Mouse (Mus musculus) kidney, postnatal 0 days (tissue): ENCODE measurements around the gene Tirap. TPM values are rescaled to one million over a fixed set of nuclear protein-coding genes. Genes with fewer than 3 reads are reported as not detected.
A peak's percentile ranks its signal among the peaks of the same experiment; 100 is the strongest.

ENCODE experiments used
- ATAC-seq: fragments of 200-750 bp; cut with Nextera tagmentation; replicated peaks from 2 replicates; pipeline ENCODE4 v1.8.0; 2017; ENCODE audit warnings: low read depth, moderate number of reproducible peaks, moderate TSS enrichment, moderate library complexity; ENCODE audit not compliant: low FRiP score
- DNase-seq: peaks from one replicate; pipeline ENCODE4 v3.0.0-alpha.2; 2016; ENCODE audit warnings: low spot score
- H3K27ac ChIP-seq: fragments of 300-500 bp; sonication (generic); 2 replicates; pipeline ENCODE4 v1.5.1; 2014; ENCODE audit warnings: mild to moderate bottlenecking
- H3K27me3 ChIP-seq: fragments of 300-500 bp; sonication (generic); 2 replicates; pipeline ENCODE4 v1.6.1; 2014; ENCODE audit warnings: low read length, mixed read lengths; ENCODE audit not compliant: insufficient read depth
- H3K36me3 ChIP-seq: fragments of 300-500 bp; sonication (generic); 2 replicates; pipeline ENCODE4 v1.6.1; 2014; ENCODE audit warnings: low read length, mixed read lengths; ENCODE audit not compliant: insufficient read depth
- H3K4me1 ChIP-seq: fragments of 300-500 bp; sonication (generic); replicated peaks from 2 replicates; pipeline ENCODE4 v1.6.1; 2014; ENCODE audit warnings: antibody characterized with exemption, low read length, mixed read lengths; ENCODE audit not compliant: insufficient read depth
- H3K4me2 ChIP-seq: fragments of 300-500 bp; sonication (generic); 2 replicates; pipeline ENCODE4 v1.6.1; 2014; ENCODE audit warnings: mild to moderate bottlenecking, low read length, moderate library complexity, mixed read lengths
- H3K4me3 ChIP-seq: fragments of 300-500 bp; sonication (generic); replicated peaks from 2 replicates; pipeline ENCODE4 v1.5.1; 2014; ENCODE audit warnings: low read depth, low read length
- H3K9ac ChIP-seq: fragments of 300-500 bp; sonication (generic); 2 replicates; pipeline ENCODE4 v1.6.1; 2014; ENCODE audit warnings: low read depth, low read length
- H3K9me3 ChIP-seq: fragments of 300-500 bp; sonication (generic); replicated peaks from 2 replicates; pipeline ENCODE4 v1.6.1; 2016; ENCODE audit warnings: low read length, inconsistent platforms, mixed read lengths
- CTCF ChIP-seq: IDR thresholded peaks from 2 replicates; pipeline ENCODE4 v1.5.1; 2016; ENCODE audit warnings: antibody characterized with exemption, low read depth, mild to moderate bottlenecking, moderate library complexity
- WGBS: fragments of 180-500 bp; shearing (Covaris S2); extraction: QIAGEN DNeasy Blood & Tissue Kit; methylation state at CpG from one replicate; pipeline ENCODE4 v1.1.7; 2014; 5-methylcytosine and 5-hydroxymethylcytosine counted together
- polyA plus RNA-seq: library from polyadenylated mRNA; unstranded; fragments of >200 nt; fragmentation: Nextera tagmentation; extraction: Ambion mirVana; gene quantifications from 2 replicates; pipeline ENCODE4 v1.2.1, GENCODE M21; 2015

The Tirap gene
- polyA plus RNA-seq, 1 experiment from 2014 or later: 7.4 TPM

DNA sequence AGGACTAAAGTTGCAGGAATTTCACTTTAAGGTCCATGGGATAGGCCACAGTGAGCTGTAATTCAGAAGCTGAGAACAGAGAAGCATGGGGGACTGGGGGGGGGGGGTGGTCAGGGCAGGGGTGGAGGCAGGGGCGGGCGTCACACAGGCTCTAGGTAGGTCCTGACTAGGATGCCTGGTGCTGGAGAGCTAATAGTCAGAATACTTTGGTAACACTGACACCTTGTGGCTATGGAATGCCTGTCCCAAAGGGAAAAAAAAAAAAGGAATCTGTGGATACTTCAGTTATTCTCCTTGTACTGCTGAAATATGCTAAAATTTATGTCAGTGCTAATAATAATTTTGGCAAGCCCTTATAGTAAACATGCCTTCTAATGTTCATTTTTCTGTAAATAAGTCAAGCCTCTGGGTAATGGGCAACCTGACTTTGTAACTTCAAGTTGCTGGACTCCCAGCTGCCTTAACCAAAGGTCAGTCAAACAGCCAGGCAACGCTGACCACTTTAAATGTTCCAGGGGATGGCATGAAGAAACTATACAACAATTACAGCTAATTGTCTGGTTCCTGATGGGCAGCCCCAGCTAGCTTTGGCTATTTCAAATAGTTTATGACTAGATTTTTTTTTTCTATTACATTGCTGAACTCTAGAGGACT is 33.8 kb downstream of the Tirap start:
- H3K36me3 ChIP-seq: no peaks in the 10 kb centered on the region
- H3K9me3 ChIP-seq: no peaks in the 10 kb centered on the region
- H3K9ac ChIP-seq: no peak overlapping the region
- no peak overlapping the region for H3K4me3 ChIP-seq
- H3K4me1 ChIP-seq: no peaks in the 10 kb centered on the region
- H3K27ac ChIP-seq: no peak overlapping the region
- 16% methylated on average over 3 of the region's 3 CpGs for WGBS
- H3K27me3 ChIP-seq: no peaks in the 10 kb centered on the region
- DNase-seq: peak; percentile 87
- peak; percentile 65 for ATAC-seq
- peak; percentile 72 for TF ChIP-seq CTCF
- no peak overlapping the region for H3K4me2 ChIP-seq

GRCm38 (mm10) chr9:35164142-35164874 is 35.8 kb downstream of the Tirap start:
- H3K9me3 ChIP-seq: no peaks in the 10 kb centered on the region
- 81% methylated on average over 5 of the region's 5 CpGs for WGBS
- ATAC-seq (no peak), DNase-seq (no peak)
- no peak overlapping the region for H3K4me3 ChIP-seq
- H3K27ac ChIP-seq: no peak overlapping the region
- H3K4me1 ChIP-seq: no peaks in the 10 kb centered on the region
- H3K36me3 ChIP-seq: no peaks in the 10 kb centered on the region
- H3K9ac ChIP-seq: no peak overlapping the region
- H3K4me2 ChIP-seq: no peak overlapping the region
- no peaks in the 10 kb centered on the region for H3K27me3 ChIP-seq
- TF ChIP-seq CTCF: no peak

GRCm38 (mm10) chr9:35163011-35163690 is 36.9 kb downstream of the Tirap start:
- Histone ChIP-seq H3K27me3 (no peaks in the 10 kb centered on the region), H3K27ac (no peak overlapping the region), H3K36me3 (no peaks in the 10 kb centered on the region), H3K9ac (no peak overlapping the region), H3K4me1 (no peaks in the 10 kb centered on the region), H3K4me3 (no peak overlapping the region), H3K4me2 (no peak overlapping the region), H3K9me3 (no peaks in the 10 kb centered on the region)
- ATAC-seq (no peak), DNase-seq (no peak)
- TF ChIP-seq CTCF: no peak
- WGBS: 90% methylated on average over 11 of the region's 11 CpGs

DNA sequence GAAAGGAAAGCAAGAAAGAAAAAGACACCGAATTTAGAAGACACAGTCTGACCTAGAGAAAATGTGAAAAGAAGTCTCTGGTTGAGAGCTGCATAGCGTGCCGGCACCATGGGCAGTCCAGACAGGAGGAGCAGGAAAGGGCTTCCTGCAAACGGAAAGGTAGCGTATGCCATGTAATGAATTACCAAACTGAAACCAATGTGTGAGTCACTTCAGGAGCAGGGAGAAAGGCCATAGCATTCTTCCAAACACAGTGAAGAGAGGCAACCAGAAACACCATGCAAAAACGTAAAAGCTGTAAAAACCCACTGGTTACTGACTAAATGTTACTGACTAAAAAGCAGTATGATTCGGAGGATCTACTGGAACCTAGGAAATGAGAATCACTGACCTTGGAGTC is 38.4 kb downstream of the Tirap start:
- Histone ChIP-seq H3K9me3 (no peaks in the 10 kb centered on the region), H3K27ac (no peak overlapping the region), H3K4me3 (no peak overlapping the region), H3K9ac (no peak overlapping the region), H3K36me3 (no peaks in the 10 kb centered on the region), H3K4me1 (no peaks in the 10 kb centered on the region), H3K27me3 (no peaks in the 10 kb centered on the region), H3K4me2 (no peak overlapping the region)
- ATAC-seq (no peak), DNase-seq (no peak)
- WGBS: 63% methylated on average over 7 of the region's 7 CpGs
- no peak for TF ChIP-seq CTCF

DNA sequence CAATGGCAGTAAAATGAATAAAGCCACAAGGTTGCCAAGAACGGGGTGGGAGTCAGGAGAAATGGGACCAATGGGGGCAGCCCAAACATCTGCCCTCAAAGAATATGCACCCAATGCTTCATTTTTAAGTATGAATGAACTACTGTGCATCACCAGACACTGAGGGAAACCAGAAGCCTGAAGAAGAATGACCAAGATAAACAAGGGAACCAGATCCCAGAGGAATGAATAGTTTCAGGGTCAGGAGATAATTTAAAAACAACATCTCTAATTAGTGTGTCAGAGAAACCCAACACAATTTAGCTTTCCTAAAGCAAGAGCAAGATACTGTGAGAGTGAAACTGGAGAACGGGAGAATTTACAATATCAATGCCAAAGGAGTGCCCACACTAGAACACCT is 39.4 kb downstream of the Tirap start:
- Histone ChIP-seq H3K27me3 (no peaks in the 10 kb centered on the region), H3K4me1 (no peaks in the 10 kb centered on the region), H3K9ac (no peak overlapping the region), H3K27ac (no peak overlapping the region), H3K9me3 (no peaks in the 10 kb centered on the region), H3K36me3 (no peaks in the 10 kb centered on the region), H3K4me3 (no peak overlapping the region), H3K4me2 (no peak overlapping the region)
- 51% methylated on average over 2 of the region's 2 CpGs for WGBS
- no peak for TF ChIP-seq CTCF
- ATAC-seq (no peak), DNase-seq (peak; percentile 58)

GRCm38 (mm10) chr9:35158477-35158876 is 41.6 kb downstream of the Tirap start:
- H3K27me3 ChIP-seq: no peaks in the 10 kb centered on the region
- DNase-seq (no peak), ATAC-seq (no peak)
- 59% methylated on average over 3 of the region's 3 CpGs for WGBS
- H3K4me2 ChIP-seq: no peak overlapping the region
- H3K4me1 ChIP-seq: no peaks in the 10 kb centered on the region
- H3K27ac ChIP-seq: no peak overlapping the region
- no peaks in the 10 kb centered on the region for H3K9me3 ChIP-seq
- no peak overlapping the region for H3K9ac ChIP-seq
- TF ChIP-seq CTCF: no peak
- no peaks in the 10 kb centered on the region for H3K36me3 ChIP-seq
- no peak overlapping the region for H3K4me3 ChIP-seq
